Mouse (Mus musculus): ENCODE measurements around the gene Ndufaf7.

Gene Ndufaf7

DNA sequence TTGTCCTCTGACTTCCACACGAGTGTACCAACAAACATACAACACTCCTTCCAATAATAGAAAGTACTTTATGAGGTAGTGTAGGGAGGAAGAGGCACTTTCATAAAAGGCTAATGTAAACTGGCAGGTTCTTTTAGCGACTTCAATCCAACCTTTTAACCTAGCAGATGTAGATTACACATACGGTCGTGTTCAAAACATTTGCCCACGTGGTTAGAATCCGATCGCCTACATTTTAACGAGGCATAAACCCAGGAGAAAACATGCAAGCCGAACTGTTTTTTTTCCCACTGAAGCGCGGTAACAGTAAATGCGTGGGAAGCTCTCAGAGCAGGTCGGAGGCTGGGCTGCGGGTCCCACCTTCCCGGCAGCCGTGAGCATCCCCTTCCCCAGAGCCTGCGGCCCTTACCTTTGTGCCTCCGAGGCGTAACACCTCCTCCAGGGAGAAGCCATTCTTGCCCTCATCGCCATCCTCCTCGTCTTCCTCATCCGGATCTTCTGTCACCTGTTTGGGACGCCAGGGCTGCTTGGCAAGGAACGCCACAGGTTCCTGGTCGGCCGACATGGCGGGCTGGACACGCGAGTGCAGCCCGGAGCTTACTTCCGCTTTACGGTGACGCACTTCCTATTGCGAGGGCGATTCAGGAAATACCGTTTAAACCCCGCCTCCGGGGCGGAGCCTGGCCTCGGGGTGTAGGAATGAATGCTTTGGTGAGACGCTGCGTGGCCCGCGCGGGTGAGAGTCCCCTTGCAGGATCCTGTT lies at the start of gene Ndufaf7, which contains the start of gene Cebpz:
Ndufaf7 (plus strand) TSS at position 671 of the 763 bp plus-strand sequence.
Cebpz (minus strand) TSS at position 601 of the 763 bp plus-strand sequence.
- Histone ChIP-seq H3K9me3 (ENCODE audit: low read length) (no peaks in the 10 kb centered on the region), H3K4me1 (replicated peaks; ENCODE audit: low read depth, low read length) (peaks cover 54% of the 10 kb centered on the region), H3K27me3 (ENCODE audit: insufficient read depth, low read length) (no peaks in the 10 kb centered on the region), H3K4me3 (replicated peaks; ENCODE audit: low read length) (peak within 1 kb of the TSS; percentile 100), H3K36me3 (ENCODE audit: insufficient read depth, low read length) (peaks cover 45% of the 10 kb centered on the region)
- TF ChIP-seq POU5F1 (IDR thresholded peaks at IDR 0.05; ENCODE audit: borderline replicate concordance, low read length) (no peak), CTCF (conservative IDR thresholded peaks at IDR 0.05; ENCODE audit: low read length) (no peak), NANOG (IDR thresholded peaks at IDR 0.05; ENCODE audit: borderline replicate concordance, low read length) (no peak)

DNA sequence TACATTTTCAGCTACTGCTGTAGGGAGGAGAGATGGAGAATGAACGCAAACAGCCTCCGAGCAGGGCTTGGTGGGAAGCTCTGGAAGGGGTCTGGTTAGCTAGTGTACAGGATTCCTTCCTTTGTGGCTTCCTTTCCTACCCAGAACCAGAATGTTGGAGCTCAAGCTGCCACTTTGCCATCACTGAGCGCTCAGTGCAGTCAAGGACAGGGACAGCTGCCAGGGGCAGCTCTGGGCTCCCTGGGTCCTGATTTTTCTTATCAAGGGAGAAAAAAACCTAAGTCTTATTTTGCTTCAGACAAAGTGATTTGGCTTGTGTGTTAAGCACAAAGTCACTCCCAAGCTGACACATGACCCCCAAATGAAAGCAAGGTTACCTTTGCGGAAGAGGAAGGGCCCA lies 48.4 kb upstream of the Ndufaf7 start:
- Histone ChIP-seq H3K4me1 (replicated peaks; ENCODE audit: low read depth, low read length) (peaks cover 10% of the 10 kb centered on the region), H3K27me3 (ENCODE audit: insufficient read depth, low read length) (no peaks in the 10 kb centered on the region), H3K36me3 (ENCODE audit: insufficient read depth, low read length) (peaks cover 30% of the 10 kb centered on the region), H3K9me3 (ENCODE audit: low read length) (0 out of 2 replicates have a peak, but pooled peaks cover 3% of the 10 kb centered on the region), H3K4me3 (replicated peaks; ENCODE audit: low read length) (no peak overlapping the region)
- TF ChIP-seq POU5F1 (IDR thresholded peaks at IDR 0.05; ENCODE audit: borderline replicate concordance, low read length): no peak
- TF ChIP-seq NANOG (IDR thresholded peaks at IDR 0.05; ENCODE audit: borderline replicate concordance, low read length): no peak
- no peak for TF ChIP-seq CTCF (conservative IDR thresholded peaks at IDR 0.05; ENCODE audit: low read length)

DNA sequence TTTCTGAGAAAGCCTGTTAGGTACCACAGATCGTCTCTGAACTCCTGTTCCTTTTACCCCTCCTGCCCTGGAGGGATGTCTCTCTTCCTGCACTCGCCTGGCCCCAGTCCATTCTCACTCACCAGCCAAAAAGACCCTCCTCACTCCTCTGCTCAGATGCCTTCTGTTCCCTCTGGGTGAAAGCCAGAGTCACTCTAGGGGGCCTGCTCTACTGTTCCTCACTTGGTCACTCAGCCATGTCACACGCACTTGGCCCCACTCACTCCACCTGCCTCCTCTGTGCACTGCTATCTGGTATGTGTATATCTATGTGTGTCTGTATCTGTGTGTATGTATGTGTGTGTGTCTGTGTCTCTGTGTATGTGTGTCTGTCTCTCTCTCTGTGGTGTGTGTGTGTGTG lies 47.8 kb upstream of the Ndufaf7 start:
- peaks cover 30% of the 10 kb centered on the region for H3K36me3 ChIP-seq (ENCODE audit: insufficient read depth, low read length)
- TF ChIP-seq POU5F1 (IDR thresholded peaks at IDR 0.05; ENCODE audit: borderline replicate concordance, low read length) (no peak), NANOG (IDR thresholded peaks at IDR 0.05; ENCODE audit: borderline replicate concordance, low read length) (no peak), CTCF (conservative IDR thresholded peaks at IDR 0.05; ENCODE audit: low read length) (no peak)
- H3K9me3 ChIP-seq (ENCODE audit: low read length): 0 out of 2 replicates have a peak, but pooled peaks cover 3% of the 10 kb centered on the region
- H3K27me3 ChIP-seq (ENCODE audit: insufficient read depth, low read length): no peaks in the 10 kb centered on the region
- no peak overlapping the region for H3K4me3 ChIP-seq (replicated peaks; ENCODE audit: low read length)
- H3K4me1 ChIP-seq (replicated peaks; ENCODE audit: low read depth, low read length): peaks cover 10% of the 10 kb centered on the region

- Histone ChIP-seq H3K27me3 (ENCODE audit: insufficient read depth, low read length) (no peaks in the 10 kb centered on the region), H3K4me1 (replicated peaks; ENCODE audit: low read depth, low read length) (peaks cover 18% of the 10 kb centered on the region), H3K4me3 (replicated peaks; ENCODE audit: low read length) (no peak overlapping the region), H3K36me3 (ENCODE audit: insufficient read depth, low read length) (peaks cover 30% of the 10 kb centered on the region), H3K9me3 (ENCODE audit: low read length) (no peaks in the 10 kb centered on the region)
- TF ChIP-seq POU5F1 (IDR thresholded peaks at IDR 0.05; ENCODE audit: borderline replicate concordance, low read length): no peak
- TF ChIP-seq CTCF (conservative IDR thresholded peaks at IDR 0.05; ENCODE audit: low read length): no peak
- TF ChIP-seq NANOG (IDR thresholded peaks at IDR 0.05; ENCODE audit: borderline replicate concordance, low read length): no peak
Observed at GRCm38 (mm10) chr17:78891020-78891419, 45.9 kb upstream of the Ndufaf7 start.

GRCm38 (mm10) chr17:78894991-78895390 lies 41.9 kb upstream of the Ndufaf7 start:
- no peaks in the 10 kb centered on the region for H3K27me3 ChIP-seq (ENCODE audit: insufficient read depth, low read length)
- TF ChIP-seq NANOG (IDR thresholded peaks at IDR 0.05; ENCODE audit: borderline replicate concordance, low read length): no peak
- H3K9me3 ChIP-seq (ENCODE audit: low read length): no peaks in the 10 kb centered on the region
- peaks cover 17% of the 10 kb centered on the region for H3K4me1 ChIP-seq (replicated peaks; ENCODE audit: low read depth, low read length)
- peaks cover 28% of the 10 kb centered on the region for H3K36me3 ChIP-seq (ENCODE audit: insufficient read depth, low read length)
- peak overlapping the region; percentile 69 for H3K4me3 ChIP-seq (replicated peaks; ENCODE audit: low read length)

- Histone ChIP-seq H3K27me3 (ENCODE audit: insufficient read depth, low read length) (no peaks in the 10 kb centered on the region), H3K4me1 (replicated peaks; ENCODE audit: low read depth, low read length) (peaks cover 17% of the 10 kb centered on the region), H3K9me3 (ENCODE audit: low read length) (no peaks in the 10 kb centered on the region), H3K4me3 (replicated peaks; ENCODE audit: low read length) (peak overlapping the region; percentile 69), H3K36me3 (ENCODE audit: insufficient read depth, low read length) (peaks cover 25% of the 10 kb centered on the region)
- TF ChIP-seq CTCF (conservative IDR thresholded peaks at IDR 0.05; ENCODE audit: low read length) (no peak), NANOG (IDR thresholded peaks at IDR 0.05; ENCODE audit: borderline replicate concordance, low read length) (no peak), POU5F1 (IDR thresholded peaks at IDR 0.05; ENCODE audit: borderline replicate concordance, low read length) (no peak)
Observed at GRCm38 (mm10) chr17:78895394-78895793, 41.5 kb upstream of the Ndufaf7 start.

- no peaks in the 10 kb centered on the region for H3K27me3 ChIP-seq (ENCODE audit: insufficient read depth, low read length)
- H3K4me3 ChIP-seq (replicated peaks; ENCODE audit: low read length): no peak overlapping the region
- no peaks in the 10 kb centered on the region for H3K36me3 ChIP-seq (ENCODE audit: insufficient read depth, low read length)
- H3K9me3 ChIP-seq (ENCODE audit: low read length): no peaks in the 10 kb centered on the region
- no peak for TF ChIP-seq NANOG (IDR thresholded peaks at IDR 0.05; ENCODE audit: borderline replicate concordance, low read length)
- TF ChIP-seq POU5F1 (IDR thresholded peaks at IDR 0.05; ENCODE audit: borderline replicate concordance, low read length): no peak
- no peak for TF ChIP-seq CTCF (conservative IDR thresholded peaks at IDR 0.05; ENCODE audit: low read length)
- H3K4me1 ChIP-seq (replicated peaks; ENCODE audit: low read depth, low read length): peaks cover 4% of the 10 kb centered on the region
Observed at GRCm38 (mm10) chr17:78903158-78903557, 33.8 kb upstream of the Ndufaf7 start.

GRCm38 (mm10) chr17:78906892-78907291 lies 30.0 kb upstream of the Ndufaf7 start, which contains the start of gene Sult6b1:
Sult6b1 (minus strand) TSS chr17:78906992.
- Histone ChIP-seq H3K9me3 (ENCODE audit: low read length) (no peaks in the 10 kb centered on the region), H3K36me3 (ENCODE audit: insufficient read depth, low read length) (no peaks in the 10 kb centered on the region), H3K27me3 (ENCODE audit: insufficient read depth, low read length) (no peaks in the 10 kb centered on the region), H3K4me1 (replicated peaks; ENCODE audit: low read depth, low read length) (peaks cover 4% of the 10 kb centered on the region), H3K4me3 (replicated peaks; ENCODE audit: low read length) (no peak within 1 kb of the TSS)
- TF ChIP-seq POU5F1 (IDR thresholded peaks at IDR 0.05; ENCODE audit: borderline replicate concordance, low read length) (no peak), NANOG (IDR thresholded peaks at IDR 0.05; ENCODE audit: borderline replicate concordance, low read length) (no peak), CTCF (conservative IDR thresholded peaks at IDR 0.05; ENCODE audit: low read length) (no peak)
